Mouse (Mus musculus) liver, embryonic 11.5 days (tissue): ENCODE data around the gene Fntb. TPM values are rescaled to one million over a fixed set of nuclear protein-coding genes. Genes with fewer than 3 reads are reported as not detected.

Experiments used
- ATAC-seq: fragments of 200-750 bp; cut with Nextera tagmentation; replicated peaks from 2 replicates; pipeline ENCODE4 v1.8.0; 2017; ENCODE audit warnings: moderate number of reproducible peaks, mild to moderate bottlenecking, moderate TSS enrichment, moderate library complexity; ENCODE audit not compliant: low FRiP score
- DNase-seq: peaks from one replicate; pipeline ENCODE4 v3.0.0-alpha.2; 2017; ENCODE audit warnings: low spot score
- H3K27ac ChIP-seq: fragments of 300-500 bp; sonication (generic); 2 replicates; pipeline ENCODE4 v1.5.1; 2014; ENCODE audit warnings: mild to moderate bottlenecking, low read depth, low read length, control low read depth
- H3K27me3 ChIP-seq: fragments of 300-500 bp; sonication (generic); replicated peaks from 2 replicates; pipeline ENCODE4 v1.6.1; 2014; ENCODE audit warnings: low read length, mixed read lengths; ENCODE audit not compliant: control insufficient read depth, insufficient read depth
- H3K36me3 ChIP-seq: fragments of 300-500 bp; sonication (generic); 2 replicates; pipeline ENCODE4 v1.6.1; 2014; ENCODE audit warnings: mild to moderate bottlenecking, low read length, moderate library complexity, mixed read lengths; ENCODE audit not compliant: control insufficient read depth, insufficient read depth
- H3K4me1 ChIP-seq: fragments of 300-500 bp; sonication (generic); replicated peaks from 2 replicates; pipeline ENCODE4 v1.6.1; 2014; ENCODE audit warnings: low read length, mixed read lengths; ENCODE audit not compliant: control insufficient read depth, insufficient read depth
- H3K4me2 ChIP-seq: fragments of 300-500 bp; sonication (generic); 2 replicates; pipeline ENCODE4 v1.6.1; 2014; ENCODE audit warnings: mild to moderate bottlenecking, control low read depth, moderate library complexity
- H3K4me3 ChIP-seq: fragments of 300-500 bp; sonication (generic); 2 replicates; pipeline ENCODE4 v1.5.1; 2014; ENCODE audit warnings: low read depth, low read length, control low read depth
- H3K9ac ChIP-seq: fragments of 300-500 bp; sonication (generic); 2 replicates; pipeline ENCODE4 v1.6.1; 2014; ENCODE audit warnings: low read depth, low read length, control low read depth
- H3K9me3 ChIP-seq: fragments of 300-500 bp; sonication (generic); 2 replicates; pipeline ENCODE4 v1.6.1; 2016; ENCODE audit warnings: low read length, inconsistent platforms, mixed read lengths; ENCODE audit not compliant: control insufficient read depth
- WGBS: fragments of 180-500 bp; shearing (Covaris S2); extraction: QIAGEN DNeasy Blood & Tissue Kit; methylation state at CpG from one replicate; pipeline ENCODE4 v1.1.7; 2014; 5-methylcytosine and 5-hydroxymethylcytosine counted together
- polyA plus RNA-seq: library from polyadenylated mRNA; unstranded; fragments of >200 nt; fragmentation: Nextera tagmentation; extraction: Ambion mirVana; gene quantifications from 2 replicates; pipeline ENCODE4 v1.2.1, GENCODE M21; 2014

Gene Fntb
- polyA plus RNA-seq, 1 experiment from 2014 or later = 41.6 TPM

GRCm38 (mm10) chr12:76879242-76879641 is 113.9 kb downstream of the Fntb start:
- H3K9ac ChIP-seq = no peak overlapping the region
- no peaks in the 10 kb centered on the region for H3K9me3 ChIP-seq
- H3K4me2 ChIP-seq = no peak overlapping the region
- H3K27ac ChIP-seq = no peak overlapping the region
- H3K27me3 ChIP-seq = no peaks in the 10 kb centered on the region
- no peak; the same call in 1 of the 2 replicates for ATAC-seq
- peak; percentile 39 for DNase-seq
- no peaks in the 10 kb centered on the region for H3K36me3 ChIP-seq
- H3K4me3 ChIP-seq = no peak overlapping the region
- WGBS = 16% methylated on average over 5 of the region's 5 CpGs
- no peaks in the 10 kb centered on the region for H3K4me1 ChIP-seq

GRCm38 (mm10) chr12:76880131-76880530 is 114.7 kb downstream of the Fntb start:
- 87% methylated on average over 4 of the region's 4 CpGs for WGBS
- Histone ChIP-seq H3K9ac (no peak overlapping the region), H3K4me1 (no peaks in the 10 kb centered on the region), H3K27ac (no peak overlapping the region), H3K36me3 (no peaks in the 10 kb centered on the region), H3K27me3 (no peaks in the 10 kb centered on the region), H3K9me3 (no peaks in the 10 kb centered on the region), H3K4me2 (no peak overlapping the region), H3K4me3 (no peak overlapping the region)
- DNase-seq = no peak
- no peak for ATAC-seq

GRCm38 (mm10) chr12:76883824-76884223 is 118.4 kb downstream of the Fntb start:
- Histone ChIP-seq H3K27ac (no peak overlapping the region), H3K4me2 (no peak overlapping the region), H3K36me3 (no peaks in the 10 kb centered on the region), H3K4me3 (no peak overlapping the region), H3K9me3 (no peaks in the 10 kb centered on the region), H3K27me3 (no peaks in the 10 kb centered on the region), H3K9ac (no peak overlapping the region), H3K4me1 (no peaks in the 10 kb centered on the region)
- DNase-seq (no peak), ATAC-seq (no peak)
- 76% methylated on average over 9 of the region's 9 CpGs for WGBS

GRCm38 (mm10) chr12:76885103-76885502 is 119.7 kb downstream of the Fntb start:
- WGBS = 81% methylated on average over 4 of the region's 4 CpGs

GRCm38 (mm10) chr12:76886826-76887225 is 121.4 kb downstream of the Fntb start:
- Histone ChIP-seq H3K27me3 (no peaks in the 10 kb centered on the region), H3K4me1 (no peaks in the 10 kb centered on the region), H3K36me3 (no peaks in the 10 kb centered on the region), H3K9ac (no peak overlapping the region), H3K4me3 (no peak overlapping the region), H3K4me2 (no peak overlapping the region), H3K27ac (no peak overlapping the region), H3K9me3 (no peaks in the 10 kb centered on the region)
- DNase-seq (no peak), ATAC-seq (no peak)
- 75% methylated on average over 7 of the region's 7 CpGs for WGBS

More at GRCm38 (mm10) chr12:76885103-76885502, 119.7 kb downstream of the Fntb start:
- H3K9me3 ChIP-seq = no peaks in the 10 kb centered on the region
- H3K4me3 ChIP-seq = no peak overlapping the region
- H3K9ac ChIP-seq = no peak overlapping the region
- no peak overlapping the region for H3K27ac ChIP-seq
- H3K4me2 ChIP-seq = no peak overlapping the region
- no peaks in the 10 kb centered on the region for H3K36me3 ChIP-seq
- H3K27me3 ChIP-seq = no peaks in the 10 kb centered on the region
- DNase-seq = no peak
- no peak for ATAC-seq
- no peaks in the 10 kb centered on the region for H3K4me1 ChIP-seq

- H3K4me3 ChIP-seq = no peak overlapping the region
- 91% methylated on average over 12 of the region's 12 CpGs for WGBS
- H3K4me1 ChIP-seq = no peaks in the 10 kb centered on the region
- DNase-seq (no peak), ATAC-seq (no peak)
- H3K4me2 ChIP-seq = no peak overlapping the region
- no peaks in the 10 kb centered on the region for H3K9me3 ChIP-seq
- no peak overlapping the region for H3K27ac ChIP-seq
- no peaks in the 10 kb centered on the region for H3K27me3 ChIP-seq
- H3K9ac ChIP-seq = no peak overlapping the region
- no peaks in the 10 kb centered on the region for H3K36me3 ChIP-seq
These were observed 122.6 kb downstream of the Fntb start for GRCm38 (mm10) chr12:76887941-76888340.

- Histone ChIP-seq H3K4me2 (no peak overlapping the region), H3K4me1 (no peaks in the 10 kb centered on the region), H3K9ac (no peak overlapping the region), H3K36me3 (no peaks in the 10 kb centered on the region), H3K27ac (no peak overlapping the region), H3K4me3 (no peak overlapping the region), H3K27me3 (no peaks in the 10 kb centered on the region), H3K9me3 (no peaks in the 10 kb centered on the region)
- WGBS = 86% methylated on average over 11 of the region's 11 CpGs
- ATAC-seq (peak; percentile 34; the same call in 1 of the 2 replicates), DNase-seq (no peak)
These were observed 124.2 kb downstream of the Fntb start for GRCm38 (mm10) chr12:76889404-76890184.

- WGBS = 82% methylated on average over 3 of the region's 3 CpGs
These were observed 125.8 kb downstream of the Fntb start for GRCm38 (mm10) chr12:76891160-76891559.

More at GRCm38 (mm10) chr12:76891160-76891559, 125.8 kb downstream of the Fntb start:
- DNase-seq (no peak), ATAC-seq (no peak)
- no peak overlapping the region for H3K4me3 ChIP-seq
- H3K9ac ChIP-seq = no peak overlapping the region
- H3K9me3 ChIP-seq = no peaks in the 10 kb centered on the region
- H3K27ac ChIP-seq = no peak overlapping the region
- no peaks in the 10 kb centered on the region for H3K4me1 ChIP-seq
- no peak overlapping the region for H3K4me2 ChIP-seq
- no peaks in the 10 kb centered on the region for H3K36me3 ChIP-seq
- H3K27me3 ChIP-seq = no peaks in the 10 kb centered on the region
